Mouse (Mus musculus): Measurements from ENCODE around the gene Tmem30c.
"Not testable (repeated sequence)": the region's sequence is repeated elsewhere in the genome, so short reads cannot be mapped to it uniquely, and the experiment has no call there.

Gene Tmem30c

GRCm38 (mm10) chr16:57231937-57232310 lies 60.7 kb downstream of the Tmem30c start:
- not testable (repeated sequence) for DNase-seq (ENCODE audit: low spot score in 2 of 2)

DNA sequence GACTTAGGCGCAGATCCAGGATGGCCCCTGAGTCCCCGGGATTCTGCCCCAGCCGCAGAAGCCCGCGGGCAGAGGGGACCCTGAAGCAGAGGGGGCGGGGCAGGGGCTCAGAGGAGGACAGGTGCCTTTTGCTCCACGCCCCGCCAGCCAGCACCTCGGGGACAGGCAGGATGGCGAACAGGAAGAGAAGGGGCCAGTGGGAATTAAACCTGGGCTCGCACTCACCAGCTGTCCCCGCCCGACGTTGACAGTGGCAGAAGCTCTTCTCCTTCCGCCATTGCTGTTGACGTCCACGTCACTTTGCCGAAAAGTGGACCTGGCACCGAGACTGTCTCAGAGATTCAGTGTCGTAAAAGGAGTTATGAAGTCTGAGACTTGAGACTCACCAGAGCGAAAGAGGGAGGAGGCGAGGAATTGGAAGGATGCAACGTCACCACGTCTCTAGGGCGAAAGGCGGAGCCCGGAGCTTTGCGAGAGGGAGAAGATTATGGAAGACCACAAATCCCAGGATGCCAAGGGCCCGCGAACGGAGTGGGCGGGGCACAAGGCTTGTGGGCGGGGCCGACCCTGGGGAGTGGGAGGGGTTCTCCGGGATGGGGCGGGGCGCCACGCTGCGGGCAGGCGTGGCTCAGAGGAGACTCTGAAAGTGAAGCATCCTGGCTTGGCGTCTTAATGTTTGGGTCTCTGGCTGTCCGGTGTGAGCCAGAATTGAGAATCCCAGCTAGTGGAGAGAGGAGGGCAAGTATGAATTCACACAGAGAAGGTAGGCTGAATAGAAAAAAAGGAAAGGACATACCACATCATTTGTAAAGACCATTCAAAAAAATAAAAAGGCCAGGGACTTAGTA lies 61.4 kb downstream of the Tmem30c start, which contains the start of gene Tbc1d23:
Gene Tbc1d23, minus strand, starts transcription at position 416 of the 848 bp plus-strand sequence.
- peak; percentile 90 to 95 for DNase-seq (ENCODE audit: low spot score in 2 of 2)

- no peak for DNase-seq (ENCODE audit: low spot score in 2 of 2)
Measured at GRCm38 (mm10) chr16:57226444-57226843, 66.2 kb downstream of the Tmem30c start.

DNA sequence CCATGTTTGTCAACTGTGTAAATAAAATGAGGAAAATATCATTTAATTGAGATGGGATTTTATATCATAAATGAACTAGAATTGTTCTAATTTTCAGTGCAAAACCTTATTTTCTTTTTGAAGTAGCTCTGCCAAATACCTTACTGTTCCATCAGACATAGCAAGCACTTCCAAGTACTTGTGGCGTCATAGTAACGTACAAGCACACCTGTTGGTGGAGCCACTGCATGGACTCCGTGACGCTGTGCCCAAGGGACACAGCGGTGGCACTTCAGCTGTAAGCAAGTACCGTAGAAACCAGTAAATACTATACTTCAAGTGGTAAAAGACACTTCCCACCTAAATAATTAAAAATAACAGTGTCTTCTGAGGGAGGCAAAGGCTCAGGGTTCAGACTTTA lies 72.3 kb downstream of the Tmem30c start:
- DNase-seq (ENCODE audit: low spot score in 2 of 2): no peak
